Mouse (Mus musculus): ENCODE results near the gene Btbd35f13. TPM values are rescaled to one million over a fixed set of nuclear protein-coding genes. Genes with fewer than 3 reads are reported as not detected.

Btbd35f13 gene
- polyA plus RNA-seq (2012; ENCODE audit: low replicate concordance) = not detected in 2 replicates

DNA sequence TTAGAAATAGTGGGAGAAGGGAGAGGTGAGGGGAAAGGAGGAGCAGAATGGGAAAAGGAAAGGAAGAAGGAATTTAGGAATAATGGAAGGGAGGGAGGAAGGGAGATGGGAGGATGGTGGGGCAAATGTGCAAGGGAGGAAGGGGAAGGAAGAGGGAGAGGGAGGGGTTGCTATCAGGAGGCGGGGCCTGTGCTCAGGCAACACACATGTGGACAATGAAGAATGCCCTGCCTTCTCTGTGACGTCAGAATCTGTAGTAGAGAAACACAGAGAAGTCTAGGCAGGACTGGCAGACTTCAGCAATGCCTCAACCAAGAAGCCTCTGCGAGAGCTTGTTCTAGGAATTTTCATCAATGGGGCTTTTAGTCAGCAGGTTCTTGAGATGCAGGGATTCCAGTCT is at the start of gene Btbd35f13:
TSS of gene Btbd35f13 (plus strand) at position 301 of the 400 bp plus-strand sequence.

DNA sequence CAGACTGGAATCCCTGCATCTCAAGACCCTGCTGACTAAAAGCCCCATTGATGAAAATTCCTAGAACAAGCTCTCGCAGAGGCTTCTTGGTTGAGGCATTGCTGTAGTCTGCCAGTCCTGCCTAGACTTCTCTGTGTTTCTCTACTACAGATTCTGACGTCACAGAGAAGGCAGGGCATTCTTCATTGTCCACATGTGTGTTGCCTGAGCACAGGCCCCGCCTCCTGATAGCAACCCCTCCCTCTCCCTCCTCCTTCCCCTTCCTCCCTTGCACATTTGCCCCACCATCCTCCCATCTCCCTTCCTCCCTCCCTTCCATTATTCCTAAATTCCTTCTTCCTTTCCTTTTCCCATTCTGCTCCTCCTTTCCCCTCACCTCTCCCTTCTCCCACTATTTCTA is 45.3 kb downstream of the Btbd35f13 start, which contains the start of gene Btbd35f14:
TSS of gene Btbd35f14 (minus strand) at position 101 of the 400 bp plus-strand sequence.

Other genes with a start within 250 kb of the Btbd35f13 start
- gene Btbd35f15, start 79.9 kb upstream of the Btbd35f13 start, polyA plus RNA-seq (2012; ENCODE audit: low replicate concordance) = not detected in 2 replicates
- gene Btbd35f14, start 45.2 kb downstream of the Btbd35f13 start, polyA plus RNA-seq (2012; ENCODE audit: low replicate concordance) = not detected in 2 replicates

Measured in leukemia stem cell, adult 10-12 weeks (primary cell).